Mouse (Mus musculus) CD8-positive naive resting alpha-beta T cell, adult 2 months (primary cell): Measurements from ENCODE around the gene Cplx2.

Experiments used
- DNase-seq, 2 experiments: peaks; one replicate each; pipeline ENCODE4 v3.0.0; 2022; ENCODE audit warnings: low read depth in 2 of 2, low spot score in 2 of 2

Gene Cplx2

DNA sequence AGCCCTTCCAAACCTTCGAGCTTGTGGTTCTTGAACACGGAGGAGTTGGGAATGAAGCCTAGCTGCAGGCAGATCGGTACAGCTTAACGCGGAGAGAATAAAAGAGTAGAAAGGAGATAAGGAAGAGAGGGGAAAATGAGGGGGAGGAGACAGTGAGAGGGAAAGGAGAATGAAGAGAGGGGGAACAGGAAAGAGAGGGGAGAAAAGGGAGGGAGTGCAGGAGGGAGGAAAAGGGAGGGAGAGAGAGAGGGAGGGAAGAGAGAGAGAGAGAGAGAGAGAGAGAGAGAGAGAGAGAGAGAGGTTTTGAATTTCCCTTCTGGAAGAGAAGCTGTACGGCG is at the start of gene Cplx2:
TSS of gene Cplx2 (plus strand) at position 301 of the 338 bp plus-strand sequence.
- no peak for DNase-seq

DNA sequence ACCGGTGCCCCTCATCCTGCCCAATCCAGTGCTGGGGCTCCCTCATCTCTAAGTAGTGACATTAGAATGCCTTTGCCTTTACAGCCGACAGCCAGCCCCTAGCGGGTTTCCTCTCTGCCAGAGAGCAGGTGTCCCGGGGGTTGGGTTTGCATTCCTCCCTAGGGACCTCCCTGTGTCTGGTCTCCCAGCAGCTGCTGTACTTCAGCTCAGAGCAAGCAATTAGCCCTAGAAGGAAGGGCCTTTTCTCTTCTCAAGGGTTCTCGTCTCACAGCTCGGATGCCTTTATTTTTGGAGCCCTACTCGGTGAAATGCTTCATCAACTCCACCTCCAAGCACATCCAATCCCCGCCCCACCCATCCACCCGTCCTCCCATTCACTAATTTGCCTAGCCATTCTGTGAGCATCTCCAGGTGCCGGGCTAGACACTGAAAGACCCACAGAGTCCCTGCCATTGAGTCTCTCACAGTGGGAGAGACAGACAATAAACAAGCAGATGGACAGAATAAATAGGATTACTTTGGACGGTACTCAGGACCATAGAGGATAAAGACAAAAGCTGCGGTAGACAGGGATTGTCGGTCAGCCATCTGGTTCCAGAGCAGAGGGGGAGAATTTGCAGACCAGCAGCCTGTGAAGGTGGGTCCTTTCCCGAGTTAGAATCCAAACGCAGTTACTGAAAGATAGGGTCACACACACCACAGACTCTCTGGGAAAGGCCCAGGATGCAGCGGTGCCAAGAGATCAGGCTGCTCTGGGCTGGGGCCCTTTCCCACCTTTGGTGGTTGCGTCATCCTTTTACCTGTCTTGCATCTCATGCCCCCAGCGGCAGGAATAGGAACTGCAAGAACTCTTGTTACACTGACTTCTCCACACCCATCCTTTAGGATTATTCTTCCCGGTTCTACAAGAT is 48.5 kb upstream of the Cplx2 start:
- peak in 1 of 2 experiments; percentile 35 for DNase-seq

DNA sequence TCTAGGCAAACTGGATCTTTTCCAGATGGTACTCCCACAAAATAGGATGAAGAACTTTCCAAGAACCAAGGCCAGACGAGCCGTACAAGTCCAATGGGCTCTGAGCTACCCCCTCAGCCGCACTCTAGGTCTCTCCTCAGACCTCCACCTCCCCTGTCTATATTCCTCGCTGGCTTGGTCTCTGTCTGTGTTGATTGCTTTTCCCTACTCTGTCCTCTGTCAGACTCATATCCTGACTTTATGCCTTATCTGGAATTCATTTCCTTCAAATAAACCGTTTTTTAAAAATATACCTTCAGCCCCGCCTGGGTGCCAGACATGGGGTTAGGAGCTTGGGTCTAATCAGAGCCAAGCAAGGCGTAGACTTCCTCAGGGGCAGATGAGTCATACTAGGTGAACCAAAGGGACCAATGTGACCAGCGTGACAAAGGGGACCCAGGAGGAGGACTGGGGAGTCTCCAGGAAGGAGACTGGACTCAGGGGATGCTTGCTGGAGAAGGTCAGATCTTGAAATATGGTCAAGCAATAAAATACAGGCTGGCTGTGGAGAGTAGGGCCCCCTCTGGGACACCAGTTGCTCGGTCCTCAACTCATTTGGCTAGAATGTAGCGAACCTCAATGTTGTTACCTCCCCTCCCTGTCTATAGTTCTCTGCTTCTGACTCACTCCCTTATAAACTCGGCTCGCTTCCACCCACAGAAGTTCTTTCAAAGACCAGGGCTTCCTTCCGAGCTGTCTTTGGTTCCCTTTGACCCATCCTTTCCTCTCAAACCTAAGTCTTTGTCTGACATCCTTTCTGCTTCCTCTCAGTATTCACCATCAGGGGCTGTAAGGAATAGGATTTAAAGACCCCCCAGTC is 47.6 kb upstream of the Cplx2 start:
- no peak for DNase-seq

- DNase-seq, result no peak
Observed at GRCm38 (mm10) chr13:54324178-54324577, 47.0 kb upstream of the Cplx2 start.

DNA sequence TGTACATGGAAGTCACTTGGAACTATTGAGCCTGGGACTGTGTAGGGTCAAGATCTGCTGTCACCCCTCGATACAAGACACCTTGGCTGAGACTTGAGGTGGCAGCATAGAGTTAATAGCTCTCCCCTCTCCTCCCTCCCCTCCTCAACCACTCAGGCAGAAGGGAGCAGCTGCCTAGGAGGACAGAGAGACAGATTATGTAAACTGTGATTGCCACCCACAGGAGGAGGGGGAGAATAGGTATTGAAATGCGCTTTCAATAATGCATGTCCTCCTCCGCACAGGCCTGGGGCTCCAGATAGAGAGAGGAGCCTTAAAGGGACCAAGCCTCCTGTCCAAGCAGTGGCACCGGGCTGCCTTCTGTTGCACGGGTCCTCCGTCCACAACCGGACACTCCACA is 45.3 kb upstream of the Cplx2 start:
- no peak for DNase-seq

GRCm38 (mm10) chr13:54326686-54327447 is 44.3 kb upstream of the Cplx2 start:
- no peak for DNase-seq

GRCm38 (mm10) chr13:54328029-54328428 is 43.1 kb upstream of the Cplx2 start:
- no peak for DNase-seq

- DNase-seq, result no peak
Observed at GRCm38 (mm10) chr13:54328954-54329490, 42.1 kb upstream of the Cplx2 start.

DNA sequence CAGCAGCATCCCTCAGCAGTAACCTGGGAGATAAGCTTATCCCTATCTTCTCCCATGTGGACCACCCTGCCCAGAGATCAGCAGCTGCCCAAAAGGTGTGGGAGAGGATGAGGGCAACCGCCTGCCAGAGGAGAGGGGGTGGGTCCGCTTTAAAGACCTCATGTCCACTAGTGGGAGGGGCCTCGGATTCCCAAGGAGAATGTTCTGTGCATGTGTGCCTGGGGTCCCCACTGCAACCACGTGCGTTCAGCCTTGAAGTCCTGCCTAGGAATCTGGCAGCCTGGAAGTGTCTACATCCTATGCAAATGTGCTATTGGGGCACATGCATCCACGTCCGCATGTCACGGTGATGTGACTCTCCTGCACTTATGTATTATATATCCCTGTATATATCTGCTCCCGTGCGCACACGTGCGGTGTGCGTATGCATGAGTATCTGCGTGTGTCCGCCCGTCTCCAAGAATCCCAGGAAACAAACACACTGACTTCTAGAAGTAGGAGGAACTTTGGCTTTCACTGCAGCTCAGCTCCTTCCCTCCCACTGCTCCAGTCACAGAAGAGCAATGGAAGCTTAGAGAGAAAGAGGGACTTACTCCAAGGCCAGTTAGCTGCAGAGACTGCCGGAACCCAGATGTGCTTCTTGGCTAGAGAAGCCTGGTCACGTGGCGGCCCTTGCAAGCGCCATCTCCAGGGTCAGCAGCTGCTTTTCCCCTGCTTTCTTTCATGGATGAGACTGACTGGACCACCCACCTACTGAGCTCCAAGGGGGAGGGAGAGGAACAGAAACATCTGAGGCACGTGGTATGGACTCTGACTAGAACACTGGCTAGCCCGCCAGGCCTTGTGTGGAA is 39.1 kb upstream of the Cplx2 start:
- no peak for DNase-seq

DNA sequence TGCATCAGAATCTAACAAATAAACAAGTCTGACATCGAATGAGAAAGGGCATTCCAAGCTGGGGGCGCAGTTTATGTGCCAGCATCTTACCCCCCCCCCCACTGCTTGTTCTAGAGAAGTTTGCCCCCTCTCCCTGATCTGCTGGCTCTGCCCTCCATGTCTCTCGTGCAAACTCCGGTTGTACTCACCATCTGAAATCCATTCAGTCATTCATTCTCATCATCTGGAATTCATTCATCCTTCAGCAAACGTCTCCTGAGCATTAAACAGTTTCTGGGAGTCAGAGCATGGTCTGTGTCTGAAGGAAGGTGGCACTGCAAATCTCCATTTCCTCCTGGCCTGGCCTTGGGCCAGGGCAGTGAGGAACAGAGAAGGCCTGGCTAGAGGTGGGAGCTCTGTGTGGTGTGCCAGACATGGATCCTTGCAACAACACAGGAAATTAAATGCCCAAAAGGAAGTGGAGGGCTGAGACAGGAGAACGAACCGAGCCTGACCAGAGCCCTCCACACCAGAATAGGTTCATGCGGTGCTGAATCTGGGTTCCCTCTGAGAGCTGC is 38.1 kb upstream of the Cplx2 start:
- no peak for DNase-seq

- DNase-seq, result no peak
Observed at GRCm38 (mm10) chr13:54337058-54337457, 34.1 kb upstream of the Cplx2 start.

DNA sequence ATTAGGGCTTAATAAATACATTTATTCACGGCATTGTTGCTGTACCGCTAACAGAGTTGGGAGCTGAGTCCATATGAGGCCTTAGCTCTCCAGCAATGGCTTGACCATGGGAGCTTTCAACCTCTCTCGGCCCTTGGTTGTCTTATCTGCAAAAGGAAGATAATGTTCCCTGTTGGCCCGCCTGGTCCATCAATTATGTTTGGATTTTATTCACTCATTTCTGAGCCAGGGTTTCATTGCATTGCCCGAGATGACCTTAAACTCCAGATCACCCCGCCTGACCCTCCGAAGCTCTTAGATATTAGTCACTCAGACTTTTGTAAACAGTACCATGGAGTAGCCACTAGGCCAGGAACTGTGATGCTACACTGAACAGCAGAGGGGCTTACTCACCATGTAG is 33.6 kb upstream of the Cplx2 start:
- no peak for DNase-seq

- DNase-seq, result no peak
Observed at GRCm38 (mm10) chr13:54338815-54339214, 32.3 kb upstream of the Cplx2 start.

DNA sequence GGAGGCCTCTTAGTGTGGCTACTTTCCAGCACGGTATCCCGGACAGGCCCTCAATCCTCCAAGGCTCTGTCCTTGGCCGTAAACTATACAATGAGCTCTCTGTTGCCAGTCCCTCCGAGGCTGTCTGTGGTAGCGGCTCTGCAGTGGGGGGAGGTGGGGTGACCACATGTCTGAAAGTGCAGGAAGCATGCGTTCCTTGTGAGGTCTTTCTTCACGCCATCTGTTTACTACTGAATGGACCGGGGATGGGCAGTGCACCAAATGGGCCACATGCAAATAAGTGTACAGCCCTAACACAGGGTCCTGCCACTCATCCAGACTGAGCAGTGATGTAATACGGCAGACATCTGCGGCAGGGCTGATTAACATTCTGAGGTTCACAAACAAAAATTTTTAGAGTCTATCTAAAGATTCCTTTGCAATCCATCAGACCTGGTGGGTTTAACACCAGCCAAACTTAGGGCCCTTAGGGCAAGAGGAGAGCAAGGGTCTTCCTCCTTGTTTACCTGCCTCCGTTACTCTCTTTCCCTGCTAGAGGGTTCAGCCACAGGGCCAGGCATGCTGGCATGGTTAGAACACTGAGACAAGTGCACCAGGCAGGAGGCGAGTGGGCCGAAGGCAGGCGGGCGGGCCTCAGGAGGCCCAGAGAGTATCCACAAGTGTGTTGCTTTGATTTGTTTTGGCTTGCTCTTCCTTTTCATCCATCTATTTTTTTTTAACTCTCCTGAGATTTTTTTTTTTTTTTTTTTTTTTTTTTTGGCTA is 25.1 kb upstream of the Cplx2 start:
- DNase-seq, result no peak

DNA sequence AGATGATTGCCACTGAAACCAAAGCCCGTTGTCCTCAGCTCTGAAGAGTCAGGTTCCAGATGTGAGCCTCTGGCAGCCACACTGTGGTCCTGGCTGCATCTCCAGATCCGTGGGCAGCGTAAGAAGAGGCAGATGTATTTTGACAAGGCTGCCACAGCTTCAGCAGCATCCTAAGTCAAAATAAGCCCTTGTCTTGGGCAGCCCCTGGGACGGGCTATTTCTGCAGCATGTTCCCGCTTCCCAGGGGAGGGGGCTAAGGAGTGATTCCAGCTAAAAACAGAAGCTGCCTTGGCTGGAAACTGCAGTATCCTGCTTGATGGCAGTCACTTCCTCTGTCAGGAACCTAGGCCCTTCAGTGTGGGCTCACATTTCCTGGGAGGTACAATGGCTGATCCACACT is 23.1 kb upstream of the Cplx2 start:
- DNase-seq, result no peak

DNA sequence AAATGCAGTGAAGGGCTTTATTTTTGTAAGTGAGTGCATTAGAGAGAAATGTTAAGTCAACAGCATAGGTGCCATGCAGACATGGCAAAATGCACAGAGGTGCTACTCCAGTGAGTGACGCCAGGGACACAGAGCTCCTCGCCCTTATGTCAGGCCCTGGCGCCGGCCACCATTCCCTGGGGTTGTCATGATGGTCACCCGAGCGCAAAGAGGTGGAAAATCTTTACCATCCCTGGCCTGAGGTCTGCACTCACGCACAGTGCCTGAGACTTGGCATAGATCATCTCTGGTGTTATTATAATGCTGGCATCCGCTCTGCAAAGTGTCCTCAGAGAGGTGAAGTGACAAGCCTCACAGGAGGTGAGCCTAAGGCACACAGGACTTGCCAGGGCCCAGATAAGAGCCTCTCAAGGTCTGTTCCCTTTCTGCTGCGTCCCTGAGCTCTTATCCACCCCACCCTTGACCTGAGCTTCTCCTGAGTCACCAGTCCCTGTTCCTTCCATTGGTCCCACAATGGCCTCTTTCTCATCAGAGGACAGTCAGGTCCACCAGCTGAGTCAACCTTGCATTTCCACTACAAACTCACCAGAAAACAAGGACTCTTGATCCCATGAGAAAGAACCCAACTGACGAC is 21.9 kb upstream of the Cplx2 start:
- no peak for DNase-seq

GRCm38 (mm10) chr13:54357420-54357819 is 13.7 kb upstream of the Cplx2 start:
- DNase-seq, result no peak

- no peak for DNase-seq
Observed at GRCm38 (mm10) chr13:54359181-54359580, 12.0 kb upstream of the Cplx2 start.

DNA sequence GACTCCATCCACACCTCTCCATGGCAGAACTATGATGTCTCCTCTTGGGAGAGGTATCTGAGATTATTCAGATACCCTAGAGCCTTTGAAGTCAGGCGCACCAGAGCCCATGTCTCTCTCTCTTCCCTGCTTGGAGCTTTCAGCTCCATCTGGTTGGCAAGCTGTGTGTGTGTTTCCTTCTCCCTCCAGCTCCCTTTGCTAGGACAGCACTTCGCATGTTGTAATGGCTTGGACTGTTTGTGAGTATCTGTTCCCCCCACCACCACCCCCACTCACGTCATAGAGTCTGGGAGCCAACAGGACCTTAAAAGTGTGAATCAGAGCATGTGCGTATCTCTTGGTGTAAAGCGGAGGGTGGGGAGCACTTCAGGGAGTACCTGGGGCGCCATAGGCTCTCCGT is 6.5 kb upstream of the Cplx2 start:
- no peak for DNase-seq
